Mouse (Mus musculus): ENCODE measurements around the gene Agpat1.

DNA sequence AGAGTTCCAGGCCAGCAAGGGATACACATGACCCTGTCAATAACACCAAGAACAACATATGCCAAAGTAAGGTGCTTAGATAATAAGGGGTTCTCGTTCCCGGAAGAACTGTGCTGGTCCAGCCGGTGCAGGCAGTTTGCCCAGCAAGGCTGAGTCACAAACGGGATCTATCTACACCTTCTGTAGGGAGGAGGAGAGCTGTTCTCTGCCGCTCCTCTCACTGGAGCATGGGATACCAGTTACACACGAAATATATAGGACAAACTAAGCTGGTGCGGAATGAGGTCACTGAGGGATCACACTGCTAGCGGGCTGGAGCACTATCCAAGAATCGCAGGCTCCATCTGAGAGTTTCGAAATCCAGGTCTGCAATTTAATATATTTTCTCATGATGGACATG, 39.9 kb downstream of the Agpat1 start:
- TF ChIP-seq POLR2A (IDR thresholded peaks at IDR 0.05; ENCODE audit: borderline replicate concordance, extremely low read depth, insufficient read depth, insufficient read length, poor library complexity, severe bottlenecking): no peak
- TF ChIP-seq CTCF (IDR thresholded peaks at IDR 0.05; ENCODE audit: borderline replicate concordance, extremely low read depth, insufficient read depth, insufficient read length): no peak
